Mouse (Mus musculus) adrenal gland, postnatal 36 days (tissue): ENCODE data around the gene Ephx3. TPM values are rescaled to one million over a fixed set of nuclear protein-coding genes. Genes with fewer than 3 reads are reported as not detected.
"Not testable (repeated sequence)": the region's sequence is repeated elsewhere in the genome, so short reads cannot be mapped to it uniquely, and the experiment has no call there.

ENCODE experiments used
- DNase-seq, 2 experiments: peaks; one replicate each; pipeline ENCODE4 v3.0.0; 2021; ENCODE audit warnings: mixed read lengths in 1 of 2
- long read RNA-seq, 2 experiments: library from polyadenylated mRNA; stranded (forward); transcript quantifications; one replicate each; pipeline ENCODE4 v2.0.0; 2021; ENCODE audit warnings: borderline sequencing depth in 2 of 2
- total RNA-seq, 2 experiments: library from RNA; stranded (reverse); gene quantifications; 2 replicates each; pipeline ENCODE4 v1.2.3; 2021

The Ephx3 gene
- under 1 TPM in 1 of 2 experiments, not detected in 1; 0.33 TPM for total RNA-seq
- long read RNA-seq, experiment 1, partial matches to known transcripts, result 0 of 1 reads
- long read RNA-seq, experiment 1, other reads (novel, unspliced or antisense), result 0 of 1 reads
- long read RNA-seq, experiment 2, result 0 reads

GRCm38 (mm10) chr17:32188863-32189636 is at the start of gene Ephx3:
Gene Ephx3 (minus strand): TSS chr17:32189549.
- no peak for DNase-seq

GRCm38 (mm10) chr17:32238589-32238988 is 49.2 kb upstream of the Ephx3 start:
- no peak for DNase-seq

- peak; percentile 30 to 36 for DNase-seq
These were observed 46.3 kb upstream of the Ephx3 start for GRCm38 (mm10) chr17:32235534-32236191.

- DNase-seq, result no peak
These were observed 43.8 kb upstream of the Ephx3 start for GRCm38 (mm10) chr17:32233174-32233573.

- DNase-seq, result no peak
These were observed 39.9 kb upstream of the Ephx3 start for GRCm38 (mm10) chr17:32229256-32229655.

GRCm38 (mm10) chr17:32220873-32221272 is 31.5 kb upstream of the Ephx3 start:
- DNase-seq, result no peak

- DNase-seq, result not testable (repeated sequence)
These were observed 26.2 kb upstream of the Ephx3 start for GRCm38 (mm10) chr17:32215587-32215986.

- DNase-seq, result not testable (repeated sequence)
These were observed 22.2 kb upstream of the Ephx3 start for GRCm38 (mm10) chr17:32211554-32211953.

- DNase-seq, result peak; percentile 63 to 81
These were observed 20.4 kb upstream of the Ephx3 start for GRCm38 (mm10) chr17:32209752-32210151.

- no peak for DNase-seq
These were observed 19.8 kb upstream of the Ephx3 start for GRCm38 (mm10) chr17:32209144-32209543.

- no peak for DNase-seq
These were observed 18.4 kb upstream of the Ephx3 start for GRCm38 (mm10) chr17:32207586-32208245.

GRCm38 (mm10) chr17:32205345-32205744 is 16.0 kb upstream of the Ephx3 start:
- DNase-seq, result no peak

- DNase-seq, result no peak
These were observed 13.6 kb upstream of the Ephx3 start for GRCm38 (mm10) chr17:32202972-32203371.

- DNase-seq, result no peak
These were observed 11.7 kb upstream of the Ephx3 start for GRCm38 (mm10) chr17:32201086-32201485.

- peak; percentile 53 to 55 for DNase-seq
These were observed 10.4 kb upstream of the Ephx3 start for GRCm38 (mm10) chr17:32199796-32200195.

GRCm38 (mm10) chr17:32197156-32197555 is 7.8 kb upstream of the Ephx3 start:
- DNase-seq, result no peak

- no peak for DNase-seq
These were observed 6.4 kb upstream of the Ephx3 start for GRCm38 (mm10) chr17:32195725-32196124.

- DNase-seq, result no peak
These were observed 3.7 kb upstream of the Ephx3 start for GRCm38 (mm10) chr17:32193010-32193409.

GRCm38 (mm10) chr17:32189850-32190249 is 501 bp upstream of the Ephx3 start:
- no peak for DNase-seq

GRCm38 (mm10) chr17:32183017-32183416 is 6.3 kb downstream of the Ephx3 start:
- no peak for DNase-seq

GRCm38 (mm10) chr17:32179621-32180491 is 9.5 kb downstream of the Ephx3 start:
- no peak for DNase-seq

- no peak for DNase-seq
These were observed 12.4 kb downstream of the Ephx3 start for GRCm38 (mm10) chr17:32176919-32177318.
